Comparison of ENCODE assay signal across 8 mouse cellular contexts in the genomic region with DNA sequence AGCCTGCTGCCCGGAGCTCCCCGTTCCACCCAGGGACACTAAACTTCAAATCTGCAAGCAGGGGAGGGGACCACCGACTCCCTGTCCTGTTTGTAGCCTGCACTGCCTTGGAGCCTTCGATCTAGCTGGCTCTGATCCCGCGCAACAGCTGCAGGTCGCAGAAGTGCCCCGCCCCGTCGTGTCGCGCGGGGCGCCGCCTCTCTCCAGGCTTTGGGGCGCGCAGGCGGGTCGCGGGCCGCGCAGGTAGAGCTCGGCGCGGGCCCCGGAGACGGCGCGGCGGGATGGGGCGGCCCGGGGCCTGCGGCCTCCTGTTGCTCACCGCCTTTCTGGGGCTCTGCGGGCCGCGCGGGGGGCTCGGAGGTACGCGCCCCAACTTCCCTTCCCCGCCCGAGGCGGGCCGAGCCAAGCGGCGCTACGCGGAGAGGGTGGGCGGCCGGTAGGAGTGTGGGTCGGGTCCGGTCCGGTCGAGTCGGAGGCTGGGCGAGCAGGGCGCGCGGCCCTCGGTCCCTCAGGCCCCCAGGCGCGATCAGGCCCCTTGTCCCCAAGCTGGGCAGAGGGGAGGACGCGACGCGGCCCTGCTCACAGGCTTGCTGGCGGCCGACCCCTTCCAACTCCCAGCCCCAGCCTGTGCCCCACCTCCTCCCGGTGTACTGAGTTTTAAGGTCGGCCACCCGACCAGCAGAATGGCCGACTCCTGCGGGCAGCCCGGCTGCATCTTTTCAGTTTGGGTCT. TPM values are rescaled to one million over a fixed set of nuclear protein-coding genes. Genes with fewer than 3 reads are reported as not detected.
A peak's percentile ranks its signal among the peaks of the same experiment; 100 is the strongest.
DNase-seq lines count a peak whose midpoint lies in the region; ATAC-seq and TF ChIP-seq lines count a peak whose summit lies in the region.

A gene (plus strand): TSS at position 185 of the 732 bp plus-strand sequence.

- no peaks in the 10 kb centered on the region for H3K9me3 ChIP-seq in hindbrain, embryonic 14.5 days (ENCODE audit: control insufficient read depth, low read length)
- no peaks in the 10 kb centered on the region for H3K9me3 ChIP-seq in liver, embryonic 14.5 days (ENCODE audit: control insufficient read depth, low read length)
- no peaks in the 10 kb centered on the region for H3K9me3 ChIP-seq in neural tube, embryonic 15.5 days (replicated peaks)

- no peak within 1 kb of the TSS for H3K27ac ChIP-seq in embryonic fibroblast, embryonic 13.5 days (ENCODE audit: insufficient read depth, low read length)
- H3K27ac ChIP-seq in hindbrain, embryonic 14.5 days: no peak within 1 kb of the TSS
- no peak within 1 kb of the TSS for H3K27ac ChIP-seq in liver, embryonic 14.5 days
- H3K27ac ChIP-seq in neural tube, embryonic 15.5 days (replicated peaks): no peak within 1 kb of the TSS

- peak within 1 kb of the TSS; percentile 92 for H3K4me2 ChIP-seq in hindbrain, embryonic 14.5 days (replicated peaks)
- peak within 1 kb of the TSS; percentile 56 for H3K4me2 ChIP-seq in liver, embryonic 14.5 days (ENCODE audit: low read depth)
- H3K4me2 ChIP-seq in neural tube, embryonic 15.5 days: peak within 1 kb of the TSS; percentile 96

- TF ChIP-seq EP300 in liver, embryonic 14.5 days (IDR thresholded peaks at IDR 0.05; ENCODE audit: low read depth): no peak

- H3K27me3 ChIP-seq in hindbrain, embryonic 14.5 days (ENCODE audit: control insufficient read depth, insufficient read depth, low read length): peaks cover 25% of the 10 kb centered on the region
- peaks cover 23% of the 10 kb centered on the region for H3K27me3 ChIP-seq in liver, embryonic 14.5 days (ENCODE audit: control insufficient read depth, insufficient read depth, low read length)
- H3K27me3 ChIP-seq in neural tube, embryonic 15.5 days (replicated peaks): peaks cover 23% of the 10 kb centered on the region

- peak; percentile 9 for DNase-seq in right cerebral cortex, postnatal 14 days
- DNase-seq in right cerebral cortex, adult 2 months (ENCODE audit: low spot score in 2 of 2): no peak
- peak; percentile 56 for DNase-seq in hindbrain, embryonic 14.5 days (ENCODE audit: low spot score)
- no peak for DNase-seq in liver, embryonic 14.5 days (ENCODE audit: low read depth in 3 of 3, low spot score in 3 of 3)
- no peak for DNase-seq in cerebellum, adult 11 months
- DNase-seq in frontal cortex, postnatal 36 days (ENCODE audit: low spot score in 2 of 2): no peak

- no peaks in the 10 kb centered on the region for H3K36me3 ChIP-seq in hindbrain, embryonic 14.5 days (replicated peaks; ENCODE audit: control insufficient read depth, insufficient read depth)
- no peaks in the 10 kb centered on the region for H3K36me3 ChIP-seq in liver, embryonic 14.5 days (replicated peaks; ENCODE audit: control insufficient read depth, insufficient read depth, low read depth)
- no peaks in the 10 kb centered on the region for H3K36me3 ChIP-seq in neural tube, embryonic 15.5 days

- TF ChIP-seq POLR2A in embryonic fibroblast, embryonic 13.5 days (IDR thresholded peaks at IDR 0.05; ENCODE audit: low read depth, low read length): 0 out of 2 replicates have a peak, but pooled peaks have one; percentile 29

- under 1% methylated on average over 43 of the region's 75 CpGs for WGBS in hindbrain, embryonic 14.5 days
- 2% methylated on average over 65 of the region's 75 CpGs for WGBS in liver, embryonic 14.5 days (ENCODE audit: insufficient replicate concordance)
- WGBS in neural tube, embryonic 15.5 days: under 1% methylated on average over 52 of the region's 75 CpGs

- peak within 1 kb of the TSS; percentile 41 for H3K4me3 ChIP-seq in embryonic fibroblast, embryonic 13.5 days (ENCODE audit: insufficient read depth, low read length)
- peak within 1 kb of the TSS; percentile 60 for H3K4me3 ChIP-seq in hindbrain, embryonic 14.5 days (replicated peaks; ENCODE audit: low read length)
- H3K4me3 ChIP-seq in liver, embryonic 14.5 days (ENCODE audit: insufficient read depth in 1 of 2, low read depth in 2 of 2, low read length in 2 of 2): peak within 1 kb of the TSS; percentile 34 to 40
- peak within 1 kb of the TSS; percentile 54 for H3K4me3 ChIP-seq in neural tube, embryonic 15.5 days (replicated peaks)

- H3K9ac ChIP-seq in hindbrain, embryonic 14.5 days: peak within 1 kb of the TSS; percentile 65
- no peak within 1 kb of the TSS for H3K9ac ChIP-seq in liver, embryonic 14.5 days (replicated peaks)
- H3K9ac ChIP-seq in neural tube, embryonic 15.5 days (replicated peaks): peak within 1 kb of the TSS; percentile 54

- H3K4me1 ChIP-seq in embryonic fibroblast, embryonic 13.5 days (ENCODE audit: control insufficient read depth, insufficient read depth, low read length): no peaks in the 10 kb centered on the region
- H3K4me1 ChIP-seq in hindbrain, embryonic 14.5 days (replicated peaks; ENCODE audit: control insufficient read depth, insufficient read depth, low read length): no peaks in the 10 kb centered on the region
- H3K4me1 ChIP-seq in liver, embryonic 14.5 days (replicated peaks; ENCODE audit: control insufficient read depth in 2 of 2, insufficient read depth in 2 of 2, low read length in 1 of 2): no peaks in the 10 kb centered on the region
- H3K4me1 ChIP-seq in neural tube, embryonic 15.5 days: peaks cover 10% of the 10 kb centered on the region; the same call in 1 of the 2 replicates

- ATAC-seq in hindbrain, embryonic 14.5 days (ENCODE audit: low FRiP score): peak; percentile 67
- 0 out of 2 replicates have a peak, but pooled peaks have one; percentile 33 for ATAC-seq in liver, embryonic 14.5 days (ENCODE audit: insufficient read depth)
- ATAC-seq in neural tube, embryonic 15.5 days (ENCODE audit: low FRiP score): peak; percentile 39; the same call in 1 of the 2 replicates

- TF ChIP-seq CTCF in embryonic fibroblast, embryonic 13.5 days (IDR thresholded peaks at IDR 0.05; ENCODE audit: borderline replicate concordance, insufficient read depth, low read length): no peak
- TF ChIP-seq CTCF in liver, embryonic 14.5 days (IDR thresholded peaks at IDR 0.05; ENCODE audit: low read depth): no peak

RNA-seq across cellular contexts. Expression of the gene that starts here (rescaled TPM):
- polyA plus RNA-seq in embryonic fibroblast, embryonic 13.5 days (2011; ENCODE audit: insufficient read length, low read depth, missing spikeins): 5.4 and 8.4 TPM in 2 replicates
- 1.0 TPM in 2 replicates for polyA plus RNA-seq in hindbrain, embryonic 14.5 days (2014; fragmentation: Nextera tagmentation; extraction: Ambion mirVana)
- polyA plus RNA-seq in liver, embryonic 14.5 days (2012; rRNA removed): 0.20 and 0.24 TPM in 2 replicates
- polyA plus RNA-seq in liver, embryonic 14.5 days (2014; fragmentation: Nextera tagmentation; extraction: Ambion mirVana): 0.08 and 0.10 TPM in 2 replicates
- polyA plus RNA-seq in neural tube, embryonic 15.5 days (2015; fragmentation: Nextera tagmentation; extraction: Ambion mirVana): 0.77 and 1.2 TPM in 2 replicates

Comparison
In these comparisons a context has a peak if more than half of its experiments do, and no peak if none do; other contexts are left out.
1. DNase-seq: peak in right cerebral cortex, postnatal 14 days (single experiment) and hindbrain, embryonic 14.5 days (single experiment); none in right cerebral cortex, adult 2 months (0 of 2), liver, embryonic 14.5 days (0 of 3), cerebellum, adult 11 months (single experiment) and frontal cortex, postnatal 36 days (0 of 2).
2. Peak in ATAC-seq, H3K4me3 ChIP-seq and H3K4me2 ChIP-seq in liver, embryonic 14.5 days; RNA of the gene not detected or under 1 TPM.
3. Peak in every context shown above with its lines, with median percentiles within 50 percentile points of each other: H3K4me3 ChIP-seq, ATAC-seq and H3K4me2 ChIP-seq.